Mouse (Mus musculus) CH12F3 (cell line): ENCODE measurements around the gene Kcnj3.
"Not testable (repeated sequence)": the region's sequence is repeated elsewhere in the genome, so short reads cannot be mapped to it uniquely, and the experiment has no call there.

Experiments used
- in situ Hi-C: fragments of 300-500 bp; cut with MboI; formaldehyde crosslinking; loops from 2 replicates; pipeline ENCODE4 v1.14.3; 2020; ENCODE audit warnings: low sequenced_read_pairs

Kcnj3 gene

GRCm38 (mm10) chr2:55435721-55436260 is at the start of gene Kcnj3:
Kcnj3 (plus strand) TSS chr2:55435970.
- in situ Hi-C loops, result no loop called here

GRCm38 (mm10) chr2:55390330-55390989 is 45.3 kb upstream of the Kcnj3 start:
- in situ Hi-C loops, result no loop called here

DNA sequence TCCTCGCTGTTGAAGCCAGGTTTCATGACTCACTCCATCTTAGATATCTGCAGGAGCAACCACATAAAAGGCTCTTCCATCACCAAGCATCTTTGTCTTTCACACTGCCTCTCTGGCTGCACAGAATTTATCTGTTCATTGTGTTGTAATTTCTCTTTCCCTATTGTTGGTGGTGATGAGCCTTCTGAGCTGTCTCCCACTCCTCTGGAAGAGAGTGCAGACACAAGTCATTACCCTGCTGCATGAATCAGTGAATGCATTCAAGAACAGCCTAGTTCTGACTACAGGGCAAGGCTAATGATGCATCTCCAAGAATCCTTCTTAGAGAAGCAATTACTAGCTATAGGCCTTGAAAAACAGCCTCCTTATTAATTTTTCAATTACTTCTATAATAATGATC is 30.5 kb upstream of the Kcnj3 start:
- in situ Hi-C loops, result no loop called here

DNA sequence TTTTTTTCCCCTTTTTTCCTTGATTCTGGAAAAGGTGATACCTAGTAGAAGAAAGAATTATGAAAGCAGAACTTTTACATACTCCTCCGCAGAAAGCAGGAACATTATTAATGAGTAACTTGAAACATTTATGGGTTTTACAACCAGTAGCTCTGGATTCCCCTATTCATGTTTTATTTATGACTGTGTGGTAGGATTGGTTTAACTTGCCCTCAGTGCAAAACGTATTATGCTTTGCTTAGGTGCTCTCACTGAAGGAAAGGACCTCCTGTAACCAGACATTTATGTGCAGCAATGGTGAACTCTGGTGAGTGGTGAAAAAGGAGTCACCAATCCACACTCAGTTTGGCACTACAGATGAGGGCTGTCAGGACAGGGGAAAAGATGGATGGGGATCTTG is 8.1 kb upstream of the Kcnj3 start:
- in situ Hi-C loops, result no loop called here

DNA sequence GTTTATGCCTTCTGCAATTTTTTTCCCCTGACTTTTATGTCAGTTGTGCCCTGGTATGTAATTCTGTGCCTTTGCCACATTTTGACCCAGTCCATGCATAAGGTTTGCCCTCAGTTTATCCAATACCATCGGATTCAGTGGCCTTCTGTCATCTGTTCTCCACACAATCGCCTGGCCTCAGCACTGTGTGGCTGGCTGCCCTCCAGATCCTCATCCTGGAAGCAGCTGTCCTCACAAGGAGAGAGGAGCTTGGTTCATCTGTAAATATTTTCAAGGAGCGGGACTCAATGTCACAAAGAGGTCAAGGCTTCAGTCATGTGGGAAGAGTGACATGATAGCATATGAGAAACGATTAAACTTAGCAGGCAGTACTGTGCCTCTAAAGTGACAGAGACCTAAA is 3.7 kb upstream of the Kcnj3 start:
- in situ Hi-C loops, result no loop called here

- in situ Hi-C loops, result no loop called here
These were observed 664 bp downstream of the Kcnj3 start for GRCm38 (mm10) chr2:55436261-55437006.

DNA sequence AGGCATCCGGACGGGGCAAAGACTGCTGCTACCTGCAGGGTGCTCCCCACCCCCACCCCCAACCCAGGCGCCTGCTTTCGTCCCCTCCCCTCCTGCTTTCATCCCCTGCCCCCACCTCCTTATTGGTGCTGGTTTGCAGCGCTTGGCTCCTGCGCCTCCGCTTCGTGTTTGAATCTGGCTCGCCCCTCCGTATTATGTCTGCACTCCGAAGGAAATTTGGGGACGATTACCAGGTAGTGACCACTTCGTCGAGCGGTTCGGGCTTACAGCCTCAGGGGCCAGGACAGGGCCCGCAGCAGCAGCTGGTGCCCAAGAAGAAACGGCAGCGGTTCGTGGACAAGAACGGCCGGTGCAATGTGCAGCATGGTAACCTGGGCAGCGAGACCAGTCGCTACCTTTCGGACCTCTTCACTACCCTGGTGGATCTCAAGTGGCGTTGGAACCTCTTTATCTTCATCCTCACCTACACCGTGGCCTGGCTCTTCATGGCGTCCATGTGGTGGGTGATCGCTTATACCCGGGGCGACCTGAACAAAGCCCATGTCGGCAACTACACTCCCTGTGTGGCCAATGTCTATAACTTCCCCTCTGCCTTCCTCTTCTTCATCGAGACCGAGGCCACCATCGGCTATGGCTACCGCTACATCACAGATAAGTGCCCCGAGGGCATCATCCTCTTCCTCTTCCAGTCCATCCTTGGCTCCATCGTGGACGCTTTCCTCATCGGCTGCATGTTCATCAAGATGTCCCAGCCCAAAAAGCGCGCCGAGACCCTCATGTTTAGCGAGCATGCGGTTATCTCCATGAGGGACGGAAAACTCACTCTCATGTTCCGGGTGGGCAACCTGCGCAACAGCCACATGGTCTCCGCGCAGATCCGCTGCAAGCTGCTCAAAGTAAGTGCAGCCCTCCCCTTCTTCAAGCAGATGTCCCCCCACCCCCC is 1.5 kb downstream of the Kcnj3 start:
- in situ Hi-C loops, result no loop called here

GRCm38 (mm10) chr2:55437977-55438376 is 2.2 kb downstream of the Kcnj3 start:
- in situ Hi-C loops, result no loop called here

GRCm38 (mm10) chr2:55439211-55439610 is 3.4 kb downstream of the Kcnj3 start:
- in situ Hi-C loops, result no loop called here

GRCm38 (mm10) chr2:55442006-55442405 is 6.2 kb downstream of the Kcnj3 start:
- in situ Hi-C loops, result no loop called here

- in situ Hi-C loops, result no loop called here
These were observed 11.5 kb downstream of the Kcnj3 start for GRCm38 (mm10) chr2:55447298-55447697.

GRCm38 (mm10) chr2:55450774-55451173 is 15.0 kb downstream of the Kcnj3 start:
- in situ Hi-C loops, result no loop called here

DNA sequence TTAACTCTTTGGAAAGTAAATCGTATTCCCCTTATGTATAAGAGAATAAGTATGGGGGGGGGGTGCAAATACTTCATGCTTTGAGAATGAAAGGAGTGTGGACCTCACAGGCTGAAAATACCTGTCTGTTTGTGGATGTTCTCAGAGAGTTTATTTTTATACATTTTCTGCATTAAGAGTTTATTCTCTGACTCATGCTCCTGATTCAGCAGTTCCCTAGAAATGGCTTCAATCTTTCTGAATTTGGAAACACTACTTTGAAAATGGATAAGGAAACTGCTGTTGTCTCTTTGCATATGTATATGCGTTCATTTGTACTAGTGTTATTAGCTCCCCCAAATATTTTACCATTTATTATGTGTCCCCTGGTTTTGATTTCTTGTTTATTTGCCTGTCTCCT is 23.4 kb downstream of the Kcnj3 start:
- in situ Hi-C loops, result no loop called here

GRCm38 (mm10) chr2:55469141-55469540 is 33.4 kb downstream of the Kcnj3 start:
- in situ Hi-C loops, result no loop called here

GRCm38 (mm10) chr2:55470006-55470405 is 34.2 kb downstream of the Kcnj3 start:
- in situ Hi-C loops, result no loop called here

GRCm38 (mm10) chr2:55479511-55479910 is 43.7 kb downstream of the Kcnj3 start:
- in situ Hi-C loops, result no loop called here

DNA sequence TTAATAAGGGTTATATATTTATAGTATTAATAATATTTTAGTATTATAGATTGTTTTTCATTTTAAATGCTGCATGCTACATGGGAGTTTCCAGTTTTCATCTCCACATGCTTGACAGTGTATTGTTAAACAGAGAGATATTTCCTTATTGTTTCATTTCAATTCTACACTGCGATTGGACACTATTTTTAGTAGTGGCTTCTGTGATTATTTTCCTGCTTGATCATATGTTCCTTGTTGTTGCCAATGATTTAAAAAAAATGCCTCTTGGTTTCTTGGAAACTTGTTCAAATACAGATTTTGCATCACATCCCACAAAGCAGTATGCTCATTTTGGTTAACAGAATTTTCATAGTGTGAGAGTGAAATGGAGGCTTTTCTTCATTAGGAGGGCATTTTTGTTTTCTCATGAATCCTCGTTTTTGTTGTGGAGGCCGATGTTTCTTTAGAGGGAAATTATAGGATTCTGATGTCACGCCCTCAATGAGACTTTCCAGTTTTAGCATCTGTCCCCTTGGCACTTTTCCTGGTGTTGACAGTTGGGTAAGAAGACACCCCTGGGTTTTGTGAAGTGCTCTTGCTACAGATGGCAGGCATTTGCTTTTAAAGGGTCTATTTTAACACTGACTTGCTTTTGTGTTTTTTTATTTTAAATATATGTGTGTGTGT is 44.3 kb downstream of the Kcnj3 start:
- in situ Hi-C loops, result no loop called here

DNA sequence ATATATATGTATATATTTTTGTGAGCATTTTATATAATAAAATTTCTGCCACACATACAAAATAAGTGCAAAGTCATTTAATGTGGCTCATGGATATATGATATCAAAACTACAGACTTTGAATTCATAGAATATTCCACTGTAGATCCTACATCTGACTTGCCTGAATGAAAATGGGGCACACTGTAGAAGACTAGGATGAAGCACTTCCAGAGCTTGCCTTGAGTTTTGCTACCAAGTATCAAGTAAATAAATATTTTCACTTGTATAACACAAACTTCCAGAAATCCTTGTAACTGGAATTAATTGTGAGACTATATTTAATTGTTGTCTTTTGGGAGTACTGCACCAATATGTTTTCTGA is 44.8 kb downstream of the Kcnj3 start:
- in situ Hi-C loops, result no loop called here

DNA sequence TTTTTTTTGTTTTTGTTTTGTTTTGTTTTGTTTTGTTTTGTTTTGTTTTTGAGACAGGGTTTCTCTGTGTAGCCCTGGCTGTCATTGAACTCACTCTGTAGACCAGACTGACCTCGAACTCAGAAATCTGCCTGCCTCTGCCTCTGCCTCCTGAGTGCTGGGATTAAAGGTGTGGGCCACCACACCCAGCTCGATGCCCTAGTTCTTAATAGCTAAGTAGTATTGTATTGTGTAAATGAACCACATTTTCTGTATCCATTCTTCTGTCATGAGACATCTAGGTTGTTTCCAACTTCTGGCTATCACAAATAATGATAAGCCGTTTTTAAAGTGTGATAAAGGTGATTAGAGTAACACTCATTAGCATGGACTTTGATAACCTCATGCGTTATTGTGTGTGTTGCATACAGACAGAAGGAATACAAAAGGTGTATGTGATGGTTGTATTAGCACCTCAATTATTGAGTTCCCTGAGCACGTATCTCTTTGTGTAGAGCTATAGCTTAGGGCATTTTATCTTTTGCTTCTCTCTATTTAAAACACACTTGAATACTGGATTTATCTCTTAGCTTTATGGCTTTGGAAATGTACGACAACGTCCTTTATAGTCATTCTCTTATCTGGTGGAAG is 49.8 kb downstream of the Kcnj3 start:
- in situ Hi-C loops, result not testable (repeated sequence)
